Mouse (Mus musculus) left cerebral cortex, adult 2 months (tissue): ENCODE data around the gene Tmem255a. TPM values are rescaled to one million over a fixed set of nuclear protein-coding genes. Genes with fewer than 3 reads are reported as not detected.

Source experiments
- DNase-seq, 2 experiments: peaks; one replicate each; pipeline ENCODE4 v3.0.0; 2021 to 2022; ENCODE audit warnings: low spot score in 2 of 2, mixed read lengths in 1 of 2; ENCODE audit errors: extremely low spot score in 1 of 2
- H3K27ac ChIP-seq: fragments of 200-600 bp; 2 replicates; pipeline ENCODE4 v1.8.1; 2022
- H3K4me3 ChIP-seq: fragments of 200-600 bp; 2 replicates; pipeline ENCODE4 v1.8.1; 2022
- CTCF ChIP-seq: fragments of 200-600 bp; IDR thresholded peaks from 2 replicates; pipeline ENCODE4 v1.8.1; 2022; ENCODE audit warnings: antibody characterized with exemption, mild to moderate bottlenecking, moderate library complexity
- intact Hi-C: fragments of 180-260 bp; cut with DNase I; formaldehyde crosslinking; loops from one replicate; pipeline ENCODE4 v1.15.1; 2025
- microRNA-seq, 2 experiments: library from miRNA; unstranded; fragments of <30 nt; microRNA quantifications; one replicate each; pipeline ENCODE4 v1.2.0; 2021
- total RNA-seq, 2 experiments: library from RNA; stranded (reverse); gene quantifications; 2 replicates each; pipeline ENCODE4 v1.2.3; 2021

Tmem255a gene
- total RNA-seq, 2 experiments from 2014 or later: 16.9 to 26.7 TPM

GRCm38 (mm10) chrX:38159097-38159496 lies 93.1 kb downstream of the Tmem255a start:
- no peak for DNase-seq

More at GRCm38 (mm10) chrX:38159097-38159496, 93.1 kb downstream of the Tmem255a start:
- intact Hi-C loops: no loop called here
- H3K27ac ChIP-seq: no peak overlapping the region
- TF ChIP-seq CTCF: peak; percentile 39; the same call in 1 of the 2 replicates
- H3K4me3 ChIP-seq: no peak overlapping the region

Small RNA genes lying within 50 kb of the gene (microRNA-seq; reads per million reads assigned to microRNA genes)
- 0 reads per million in 2 experiments for gene Mir3110

Other genes starting within 250 kb of the Tmem255a start
- not detected for gene Btg1-ps1, start 233.6 kb downstream of the Tmem255a start, total RNA-seq
- not detected for gene Btg1-ps2, start 209.3 kb downstream of the Tmem255a start, total RNA-seq
- not detected for gene Rhox10, start 186.0 kb downstream of the Tmem255a start, total RNA-seq
- gene Rhox11, start 167.3 kb downstream of the Tmem255a start, total RNA-seq: not detected
- gene Rhox12, start 141.5 kb downstream of the Tmem255a start, total RNA-seq: not detected
- not detected for gene Rhox13, start 131.2 kb downstream of the Tmem255a start, total RNA-seq
- gene Zbtb33, start 62.6 kb downstream of the Tmem255a start, total RNA-seq: 10 to 100 TPM; 23.1 to 24.1 TPM
- not detected for gene Atp1b4, start 63.7 kb upstream of the Tmem255a start, total RNA-seq
- 10 to 100 TPM; 66.9 to 75.4 TPM for gene Lamp2, start 204.0 kb upstream of the Tmem255a start, total RNA-seq